Mouse (Mus musculus): Measurements from ENCODE around the gene Olfr993.

Gene Olfr993

GRCm38 (mm10) chr2:85414777-85415176 lies at the start of gene Olfr993:
TSS of gene Olfr993 (minus strand) at chr2:85414877.
- DNase-seq (ENCODE audit: low spot score), result no peak

GRCm38 (mm10) chr2:85443539-85443938 lies 28.9 kb upstream of the Olfr993 start, which contains the start of gene Olfr995:
TSS of gene Olfr995 (minus strand) at chr2:85443639.
- DNase-seq (ENCODE audit: low spot score), result no peak

- DNase-seq (ENCODE audit: low spot score), result no peak
Measured at GRCm38 (mm10) chr2:85442546-85442945, 27.9 kb upstream of the Olfr993 start.

- no peak for DNase-seq (ENCODE audit: low spot score)
Measured at GRCm38 (mm10) chr2:85436351-85436750, 21.7 kb upstream of the Olfr993 start, which contains the start of gene Olfr994. TSS of gene Olfr994 (minus strand) at chr2:85436451.

- peak; percentile 7 for DNase-seq (ENCODE audit: low spot score)
Measured at GRCm38 (mm10) chr2:85425893-85426292, 11.2 kb upstream of the Olfr993 start.

- DNase-seq (ENCODE audit: low spot score), result no peak
Measured at GRCm38 (mm10) chr2:85409369-85409768, 5.3 kb downstream of the Olfr993 start, which contains the start of gene Olfr992. TSS of gene Olfr992 (minus strand) at chr2:85409469.

Measured in layer of hippocampus, adult 11-12 months (tissue).